Mouse (Mus musculus): ENCODE measurements at regions not wholly inside any gene's neighbourhood (a gene's known extent, or its start where the extent isn't known, plus 50 kb on each side); places are given as distances from the start of the nearest gene placed in this dataset.
A peak's percentile ranks its signal among the peaks of the same experiment; 100 is the strongest.
"Not testable (repeated sequence)": the region's sequence is repeated elsewhere in the genome, so short reads cannot be mapped to it uniquely, and the experiment has no call there.

- TF ChIP-seq CTCF (IDR thresholded peaks at IDR 0.05; ENCODE audit: extremely low read depth, insufficient read length, insufficient replicate concordance, low read depth, low read length) (no peak), POLR2A (IDR thresholded peaks at IDR 0.05; ENCODE audit: low read depth, low read length) (no peak)
- no peaks in the 10 kb centered on the region for H3K4me1 ChIP-seq (ENCODE audit: control insufficient read depth, insufficient read depth, insufficient read length, low read length)
- H3K4me3 ChIP-seq (ENCODE audit: low read depth, low read length): no peak overlapping the region
- no peaks in the 10 kb centered on the region for H3K27me3 ChIP-seq (ENCODE audit: control insufficient read depth, insufficient read depth, low read length)
- H3K36me3 ChIP-seq (ENCODE audit: control insufficient read depth, insufficient read depth, low read length): no peaks in the 10 kb centered on the region
- WGBS: 64% methylated on average over 2 of the region's 2 CpGs
- H3K27ac ChIP-seq (ENCODE audit: insufficient read depth, low read depth, low read length): no peak overlapping the region
Measured at GRCm38 (mm10) chr10:96711993-96712392, 95.2 kb downstream of the Btg1 start.

DNA sequence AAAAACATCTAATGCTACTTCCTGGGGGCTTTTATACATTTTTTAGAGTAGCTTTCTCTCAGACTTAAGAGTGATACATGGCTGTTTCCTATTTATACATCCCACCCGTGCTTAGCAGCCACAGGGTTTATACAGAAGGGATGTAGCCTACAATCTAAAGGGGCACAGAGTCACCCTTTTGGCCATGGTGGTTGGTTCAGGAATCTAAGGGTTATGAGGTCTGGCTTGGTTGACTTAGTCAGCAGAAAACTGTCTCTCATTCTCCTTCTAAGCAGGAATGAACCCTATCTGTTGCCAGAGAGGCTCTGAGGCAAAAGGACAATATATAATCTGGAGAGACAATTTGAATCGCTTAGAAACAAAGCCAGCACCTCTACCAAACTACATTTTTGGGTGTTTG is 97.9 kb downstream of the Btg1 start:
- no peak for TF ChIP-seq POLR2A (IDR thresholded peaks at IDR 0.05; ENCODE audit: low read depth, low read length)
- TF ChIP-seq CTCF (IDR thresholded peaks at IDR 0.05; ENCODE audit: extremely low read depth, insufficient read length, insufficient replicate concordance, low read depth, low read length): no peak
- 80% methylated on average over 2 of the region's 2 CpGs for WGBS
- Histone ChIP-seq H3K4me3 (ENCODE audit: low read depth, low read length) (no peak overlapping the region), H3K4me1 (ENCODE audit: control insufficient read depth, insufficient read depth, insufficient read length, low read length) (no peaks in the 10 kb centered on the region), H3K27ac (ENCODE audit: insufficient read depth, low read depth, low read length) (no peak overlapping the region), H3K36me3 (ENCODE audit: control insufficient read depth, insufficient read depth, low read length) (no peaks in the 10 kb centered on the region), H3K27me3 (ENCODE audit: control insufficient read depth, insufficient read depth, low read length) (no peaks in the 10 kb centered on the region)

GRCm38 (mm10) chr10:96717281-96717680 is 100.5 kb downstream of the Btg1 start:
- no peak for TF ChIP-seq POLR2A (IDR thresholded peaks at IDR 0.05; ENCODE audit: low read depth, low read length)
- no peak for TF ChIP-seq CTCF (IDR thresholded peaks at IDR 0.05; ENCODE audit: extremely low read depth, insufficient read length, insufficient replicate concordance, low read depth, low read length)
- 85% methylated on average over 7 of the region's 7 CpGs for WGBS
- H3K36me3 ChIP-seq (ENCODE audit: control insufficient read depth, insufficient read depth, low read length): no peaks in the 10 kb centered on the region
- no peaks in the 10 kb centered on the region for H3K27me3 ChIP-seq (ENCODE audit: control insufficient read depth, insufficient read depth, low read length)
- no peak overlapping the region for H3K4me3 ChIP-seq (ENCODE audit: low read depth, low read length)
- no peak overlapping the region for H3K27ac ChIP-seq (ENCODE audit: insufficient read depth, low read depth, low read length)
- H3K4me1 ChIP-seq (ENCODE audit: control insufficient read depth, insufficient read depth, insufficient read length, low read length): peaks cover 4% of the 10 kb centered on the region; the same call in 1 of the 2 replicates

GRCm38 (mm10) chr10:96718706-96719105 is 101.9 kb downstream of the Btg1 start:
- WGBS: 95% methylated on average over 7 of the region's 7 CpGs
- H3K27ac ChIP-seq (ENCODE audit: insufficient read depth, low read depth, low read length); H3K36me3 ChIP-seq (ENCODE audit: control insufficient read depth, insufficient read depth, low read length); H3K27me3 ChIP-seq (ENCODE audit: control insufficient read depth, insufficient read depth, low read length); H3K4me3 ChIP-seq (ENCODE audit: low read depth, low read length): not testable (repeated sequence)
- H3K4me1 ChIP-seq (ENCODE audit: control insufficient read depth, insufficient read depth, insufficient read length, low read length): peaks cover 11% of the 10 kb centered on the region; the same call in 1 of the 2 replicates

DNA sequence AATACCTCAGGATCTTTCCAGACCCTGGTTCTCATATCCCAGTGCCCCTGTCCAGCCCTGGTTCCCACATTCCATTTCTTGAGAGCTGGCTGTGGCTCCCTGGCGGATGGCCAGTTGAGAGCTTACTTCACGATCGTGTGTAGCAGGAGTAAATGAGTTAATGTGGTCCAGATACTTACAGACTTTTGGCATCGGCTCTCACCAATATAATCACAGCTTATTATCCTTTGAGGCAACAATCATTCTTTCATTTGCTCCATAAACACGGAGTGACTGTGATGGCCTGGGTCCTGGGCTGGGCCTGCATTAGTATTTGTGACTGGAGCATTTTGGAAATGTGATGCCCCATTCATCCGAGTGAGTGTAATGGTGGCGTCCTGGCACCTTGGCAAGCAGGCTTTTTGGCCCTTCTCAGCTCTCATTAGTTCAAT is 103.5 kb downstream of the Btg1 start:
- peaks cover 14% of the 10 kb centered on the region; the same call in 1 of the 2 replicates for H3K4me1 ChIP-seq (ENCODE audit: control insufficient read depth, insufficient read depth, insufficient read length, low read length)
- 55% methylated on average over 7 of the region's 7 CpGs for WGBS
- no peak overlapping the region for H3K4me3 ChIP-seq (ENCODE audit: low read depth, low read length)
- H3K27me3 ChIP-seq (ENCODE audit: control insufficient read depth, insufficient read depth, low read length): no peaks in the 10 kb centered on the region
- H3K36me3 ChIP-seq (ENCODE audit: control insufficient read depth, insufficient read depth, low read length): no peaks in the 10 kb centered on the region
- TF ChIP-seq POLR2A (IDR thresholded peaks at IDR 0.05; ENCODE audit: low read depth, low read length): no peak
- TF ChIP-seq CTCF (IDR thresholded peaks at IDR 0.05; ENCODE audit: extremely low read depth, insufficient read length, insufficient replicate concordance, low read depth, low read length): no peak
- H3K27ac ChIP-seq (ENCODE audit: insufficient read depth, low read depth, low read length): no peak overlapping the region

DNA sequence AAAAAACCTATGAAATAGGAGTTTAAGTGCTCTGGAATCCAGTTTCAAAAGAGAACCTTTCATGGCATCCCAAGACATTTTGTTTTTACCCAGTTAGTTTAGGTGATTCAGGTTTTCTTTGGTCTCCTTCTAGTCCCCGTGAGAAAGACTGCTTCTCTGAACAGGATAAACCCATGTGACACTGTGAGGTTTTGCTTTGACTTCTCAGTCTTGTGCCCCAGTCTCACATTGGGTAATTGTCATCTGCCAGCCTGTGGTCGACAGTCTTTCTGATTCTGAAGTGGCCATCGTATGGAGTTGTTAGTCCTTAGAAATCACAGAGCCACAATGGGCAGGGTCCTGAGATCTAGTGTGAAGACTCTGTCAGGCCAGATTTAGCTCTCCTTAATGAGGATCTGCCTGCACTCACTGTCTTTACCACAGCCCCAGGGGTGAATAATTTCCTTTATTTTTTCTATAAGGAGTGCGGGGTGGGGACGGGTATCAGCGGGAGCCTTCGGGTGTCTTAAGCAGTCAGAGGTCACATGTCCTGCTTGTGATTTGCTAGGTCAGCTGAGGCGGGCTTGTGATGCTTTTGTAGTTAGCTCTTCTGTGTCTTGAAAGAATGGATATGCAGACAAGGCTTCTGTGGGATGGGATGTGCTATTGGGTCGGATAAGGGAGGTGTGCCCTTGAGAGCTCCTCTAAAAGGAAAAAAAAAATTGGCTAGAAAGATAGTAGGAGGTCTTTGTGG is 104.3 kb downstream of the Btg1 start:
- H3K4me3 ChIP-seq (ENCODE audit: low read depth, low read length): no peak overlapping the region
- no peaks in the 10 kb centered on the region for H3K27me3 ChIP-seq (ENCODE audit: control insufficient read depth, insufficient read depth, low read length)
- TF ChIP-seq CTCF (IDR thresholded peaks at IDR 0.05; ENCODE audit: extremely low read depth, insufficient read length, insufficient replicate concordance, low read depth, low read length): no peak
- TF ChIP-seq POLR2A (IDR thresholded peaks at IDR 0.05; ENCODE audit: low read depth, low read length): no peak
- no peaks in the 10 kb centered on the region for H3K36me3 ChIP-seq (ENCODE audit: control insufficient read depth, insufficient read depth, low read length)
- peaks cover 14% of the 10 kb centered on the region; the same call in 1 of the 2 replicates for H3K4me1 ChIP-seq (ENCODE audit: control insufficient read depth, insufficient read depth, insufficient read length, low read length)
- no peak overlapping the region for H3K27ac ChIP-seq (ENCODE audit: insufficient read depth, low read depth, low read length)
- WGBS: 89% methylated on average over 9 of the region's 9 CpGs

- no peaks in the 10 kb centered on the region for H3K27me3 ChIP-seq (ENCODE audit: control insufficient read depth, insufficient read depth, low read length)
- peak overlapping the region; percentile 46 for H3K27ac ChIP-seq (ENCODE audit: insufficient read depth, low read depth, low read length)
- H3K4me3 ChIP-seq (ENCODE audit: low read depth, low read length): no peak overlapping the region
- 9% methylated on average over 9 of the region's 9 CpGs for WGBS
- TF ChIP-seq POLR2A (IDR thresholded peaks at IDR 0.05; ENCODE audit: low read depth, low read length): no peak
- no peak for TF ChIP-seq CTCF (IDR thresholded peaks at IDR 0.05; ENCODE audit: extremely low read depth, insufficient read length, insufficient replicate concordance, low read depth, low read length)
- peaks cover 14% of the 10 kb centered on the region; the same call in 1 of the 2 replicates for H3K4me1 ChIP-seq (ENCODE audit: control insufficient read depth, insufficient read depth, insufficient read length, low read length)
- H3K36me3 ChIP-seq (ENCODE audit: control insufficient read depth, insufficient read depth, low read length): no peaks in the 10 kb centered on the region
Measured at GRCm38 (mm10) chr10:96722491-96722890, 105.7 kb downstream of the Btg1 start.
